Mouse (Mus musculus) 3134 (cell line): Measurements from ENCODE around the gene Slc39a9.

Source experiments
- DNase-seq: peaks from one replicate; pipeline ENCODE4 v3.0.0-alpha.2; 2011; ENCODE audit warnings: low spot score; ENCODE audit not compliant: insufficient read length; ENCODE audit errors: extremely low read depth

Gene Slc39a9

GRCm38 (mm10) chr12:80715915-80716314 lies 72.2 kb downstream of the Slc39a9 start:
- no peak for DNase-seq

- no peak for DNase-seq
Measured at GRCm38 (mm10) chr12:80719141-80719540, 75.5 kb downstream of the Slc39a9 start.

- DNase-seq = no peak
Measured at GRCm38 (mm10) chr12:80720507-80720906, 76.8 kb downstream of the Slc39a9 start.

- no peak for DNase-seq
Measured at GRCm38 (mm10) chr12:80721458-80721857, 77.8 kb downstream of the Slc39a9 start.

GRCm38 (mm10) chr12:80724853-80725559 lies 81.3 kb downstream of the Slc39a9 start:
- no peak for DNase-seq

GRCm38 (mm10) chr12:80728207-80728606 lies 84.5 kb downstream of the Slc39a9 start:
- DNase-seq = no peak

GRCm38 (mm10) chr12:80728814-80729213 lies 85.1 kb downstream of the Slc39a9 start:
- DNase-seq = no peak

GRCm38 (mm10) chr12:80729758-80730530 lies 86.3 kb downstream of the Slc39a9 start:
- DNase-seq = no peak

- DNase-seq = peak; percentile 60
Measured at GRCm38 (mm10) chr12:80730567-80730966, 86.9 kb downstream of the Slc39a9 start.
